Mouse (Mus musculus): ENCODE results near the gene Tbxa2r. TPM values are rescaled to one million over a fixed set of nuclear protein-coding genes. Genes with fewer than 3 reads are reported as not detected.
A peak's percentile ranks its signal among the peaks of the same experiment; 100 is the strongest.

Tbxa2r gene
- polyA plus RNA-seq, 1 experiment from 2014 or later, result 22.3 TPM

- Histone ChIP-seq H3K36me3 (ENCODE audit: control insufficient read depth, insufficient read depth, low read length) (no peaks in the 10 kb centered on the region), H3K27ac (ENCODE audit: low read depth) (no peak overlapping the region), H3K4me2 (ENCODE audit: low read length) (no peak overlapping the region), H3K4me1 (replicated peaks; ENCODE audit: control insufficient read depth, insufficient read depth, low read length) (peaks cover 42% of the 10 kb centered on the region), H3K4me3 (ENCODE audit: low read depth, low read length) (no peak overlapping the region), H3K27me3 (replicated peaks; ENCODE audit: control insufficient read depth, insufficient read depth, low read length) (peaks cover 13% of the 10 kb centered on the region; the same call in 1 of the 2 replicates), H3K9ac (ENCODE audit: low read length) (no peak overlapping the region), H3K9me3 (ENCODE audit: control insufficient read depth, low read length) (no peaks in the 10 kb centered on the region)
- ATAC-seq (replicated peaks; ENCODE audit: low FRiP score, low TSS enrichment, low read depth) (no peak), DNase-seq (ENCODE audit: low spot score) (no peak)
- WGBS, result 88% methylated on average over 6 of the region's 6 CpGs
These were observed 33.3 kb upstream of the Tbxa2r start for GRCm38 (mm10) chr10:81295185-81295584.

GRCm38 (mm10) chr10:81297246-81297645 is 31.3 kb upstream of the Tbxa2r start:
- peaks cover 36% of the 10 kb centered on the region for H3K4me1 ChIP-seq (replicated peaks; ENCODE audit: control insufficient read depth, insufficient read depth, low read length)
- 74% methylated on average over 6 of the region's 6 CpGs for WGBS

GRCm38 (mm10) chr10:81297845-81298244 is 30.7 kb upstream of the Tbxa2r start:
- H3K4me3 ChIP-seq (ENCODE audit: low read depth, low read length), result no peak overlapping the region
- no peak overlapping the region for H3K4me2 ChIP-seq (ENCODE audit: low read length)
- H3K27me3 ChIP-seq (replicated peaks; ENCODE audit: control insufficient read depth, insufficient read depth, low read length), result no peaks in the 10 kb centered on the region
- 33% methylated on average over 10 of the region's 10 CpGs for WGBS
- H3K9ac ChIP-seq (ENCODE audit: low read length), result no peak overlapping the region
- peaks cover 41% of the 10 kb centered on the region for H3K4me1 ChIP-seq (replicated peaks; ENCODE audit: control insufficient read depth, insufficient read depth, low read length)
- no peak for DNase-seq (ENCODE audit: low spot score)
- H3K27ac ChIP-seq (ENCODE audit: low read depth), result peak overlapping the region; percentile 51; the same call in 1 of the 2 replicates
- no peaks in the 10 kb centered on the region for H3K9me3 ChIP-seq (ENCODE audit: control insufficient read depth, low read length)
- H3K36me3 ChIP-seq (ENCODE audit: control insufficient read depth, insufficient read depth, low read length), result no peaks in the 10 kb centered on the region
- ATAC-seq (replicated peaks; ENCODE audit: low FRiP score, low TSS enrichment, low read depth), result no peak

More at GRCm38 (mm10) chr10:81297246-81297645, 31.3 kb upstream of the Tbxa2r start:
- Histone ChIP-seq H3K4me2 (ENCODE audit: low read length) (no peak overlapping the region), H3K27me3 (replicated peaks; ENCODE audit: control insufficient read depth, insufficient read depth, low read length) (no peaks in the 10 kb centered on the region), H3K4me3 (ENCODE audit: low read depth, low read length) (no peak overlapping the region), H3K9ac (ENCODE audit: low read length) (no peak overlapping the region), H3K9me3 (ENCODE audit: control insufficient read depth, low read length) (no peaks in the 10 kb centered on the region), H3K36me3 (ENCODE audit: control insufficient read depth, insufficient read depth, low read length) (no peaks in the 10 kb centered on the region), H3K27ac (ENCODE audit: low read depth) (peak overlapping the region; percentile 51; the same call in 1 of the 2 replicates)
- ATAC-seq (replicated peaks; ENCODE audit: low FRiP score, low TSS enrichment, low read depth), result no peak
- no peak for DNase-seq (ENCODE audit: low spot score)

GRCm38 (mm10) chr10:81298369-81299100 is 30.0 kb upstream of the Tbxa2r start:
- Histone ChIP-seq H3K4me1 (replicated peaks; ENCODE audit: control insufficient read depth, insufficient read depth, low read length) (peaks cover 48% of the 10 kb centered on the region), H3K27me3 (replicated peaks; ENCODE audit: control insufficient read depth, insufficient read depth, low read length) (no peaks in the 10 kb centered on the region), H3K27ac (ENCODE audit: low read depth) (no peak overlapping the region; the same call in 1 of the 2 replicates), H3K36me3 (ENCODE audit: control insufficient read depth, insufficient read depth, low read length) (no peaks in the 10 kb centered on the region), H3K4me3 (ENCODE audit: low read depth, low read length) (no peak overlapping the region), H3K9ac (ENCODE audit: low read length) (no peak overlapping the region), H3K9me3 (ENCODE audit: control insufficient read depth, low read length) (no peaks in the 10 kb centered on the region), H3K4me2 (ENCODE audit: low read length) (no peak overlapping the region)
- 91% methylated on average over 17 of the region's 17 CpGs for WGBS
- no peak for DNase-seq (ENCODE audit: low spot score)
- ATAC-seq (replicated peaks; ENCODE audit: low FRiP score, low TSS enrichment, low read depth), result no peak

GRCm38 (mm10) chr10:81299585-81300351 is 28.8 kb upstream of the Tbxa2r start:
- Histone ChIP-seq H3K4me1 (replicated peaks; ENCODE audit: control insufficient read depth, insufficient read depth, low read length) (peaks cover 41% of the 10 kb centered on the region), H3K9ac (ENCODE audit: low read length) (no peak overlapping the region), H3K27me3 (replicated peaks; ENCODE audit: control insufficient read depth, insufficient read depth, low read length) (no peaks in the 10 kb centered on the region), H3K27ac (ENCODE audit: low read depth) (no peak overlapping the region), H3K9me3 (ENCODE audit: control insufficient read depth, low read length) (no peaks in the 10 kb centered on the region), H3K36me3 (ENCODE audit: control insufficient read depth, insufficient read depth, low read length) (no peaks in the 10 kb centered on the region), H3K4me3 (ENCODE audit: low read depth, low read length) (no peak overlapping the region), H3K4me2 (ENCODE audit: low read length) (no peak overlapping the region)
- ATAC-seq (replicated peaks; ENCODE audit: low FRiP score, low TSS enrichment, low read depth), result no peak
- no peak for DNase-seq (ENCODE audit: low spot score)
- WGBS, result 84% methylated on average over 14 of the region's 14 CpGs

GRCm38 (mm10) chr10:81300352-81300907 is 28.1 kb upstream of the Tbxa2r start:
- H3K4me1 ChIP-seq (replicated peaks; ENCODE audit: control insufficient read depth, insufficient read depth, low read length), result peaks cover 35% of the 10 kb centered on the region
- no peak overlapping the region for H3K4me3 ChIP-seq (ENCODE audit: low read depth, low read length)
- no peak for ATAC-seq (replicated peaks; ENCODE audit: low FRiP score, low TSS enrichment, low read depth)
- H3K36me3 ChIP-seq (ENCODE audit: control insufficient read depth, insufficient read depth, low read length), result no peaks in the 10 kb centered on the region
- no peak overlapping the region for H3K9ac ChIP-seq (ENCODE audit: low read length)
- no peak for DNase-seq (ENCODE audit: low spot score)
- no peak overlapping the region for H3K4me2 ChIP-seq (ENCODE audit: low read length)
- no peaks in the 10 kb centered on the region for H3K27me3 ChIP-seq (replicated peaks; ENCODE audit: control insufficient read depth, insufficient read depth, low read length)
- WGBS, result 74% methylated on average over 9 of the region's 9 CpGs
- H3K27ac ChIP-seq (ENCODE audit: low read depth), result 0 out of 2 replicates have a peak overlapping the region, but pooled peaks have one; percentile 27
- H3K9me3 ChIP-seq (ENCODE audit: control insufficient read depth, low read length), result no peaks in the 10 kb centered on the region

GRCm38 (mm10) chr10:81301321-81301720 is 27.2 kb upstream of the Tbxa2r start:
- 74% methylated on average over 9 of the region's 9 CpGs for WGBS
- no peak for DNase-seq (ENCODE audit: low spot score)
- Histone ChIP-seq H3K36me3 (ENCODE audit: control insufficient read depth, insufficient read depth, low read length) (peaks cover 8% of the 10 kb centered on the region), H3K9ac (ENCODE audit: low read length) (no peak overlapping the region), H3K27ac (ENCODE audit: low read depth) (no peak overlapping the region), H3K4me1 (replicated peaks; ENCODE audit: control insufficient read depth, insufficient read depth, low read length) (peaks cover 35% of the 10 kb centered on the region), H3K4me2 (ENCODE audit: low read length) (no peak overlapping the region), H3K27me3 (replicated peaks; ENCODE audit: control insufficient read depth, insufficient read depth, low read length) (no peaks in the 10 kb centered on the region), H3K9me3 (ENCODE audit: control insufficient read depth, low read length) (no peaks in the 10 kb centered on the region), H3K4me3 (ENCODE audit: low read depth, low read length) (no peak overlapping the region)
- no peak for ATAC-seq (replicated peaks; ENCODE audit: low FRiP score, low TSS enrichment, low read depth)

GRCm38 (mm10) chr10:81302288-81302687 is 26.2 kb upstream of the Tbxa2r start:
- WGBS, result 64% methylated on average over 4 of the region's 4 CpGs
- H3K9me3 ChIP-seq (ENCODE audit: control insufficient read depth, low read length), result no peaks in the 10 kb centered on the region
- no peak overlapping the region for H3K4me3 ChIP-seq (ENCODE audit: low read depth, low read length)
- H3K4me1 ChIP-seq (replicated peaks; ENCODE audit: control insufficient read depth, insufficient read depth, low read length), result peaks cover 35% of the 10 kb centered on the region
- no peak overlapping the region for H3K4me2 ChIP-seq (ENCODE audit: low read length)
- peaks cover 18% of the 10 kb centered on the region for H3K36me3 ChIP-seq (ENCODE audit: control insufficient read depth, insufficient read depth, low read length)
- no peak overlapping the region for H3K9ac ChIP-seq (ENCODE audit: low read length)
- ATAC-seq (replicated peaks; ENCODE audit: low FRiP score, low TSS enrichment, low read depth) (no peak), DNase-seq (ENCODE audit: low spot score) (no peak)
- H3K27me3 ChIP-seq (replicated peaks; ENCODE audit: control insufficient read depth, insufficient read depth, low read length), result no peaks in the 10 kb centered on the region
- H3K27ac ChIP-seq (ENCODE audit: low read depth), result no peak overlapping the region
